Mouse (Mus musculus): ENCODE measurements around the gene Htr6.

DNA sequence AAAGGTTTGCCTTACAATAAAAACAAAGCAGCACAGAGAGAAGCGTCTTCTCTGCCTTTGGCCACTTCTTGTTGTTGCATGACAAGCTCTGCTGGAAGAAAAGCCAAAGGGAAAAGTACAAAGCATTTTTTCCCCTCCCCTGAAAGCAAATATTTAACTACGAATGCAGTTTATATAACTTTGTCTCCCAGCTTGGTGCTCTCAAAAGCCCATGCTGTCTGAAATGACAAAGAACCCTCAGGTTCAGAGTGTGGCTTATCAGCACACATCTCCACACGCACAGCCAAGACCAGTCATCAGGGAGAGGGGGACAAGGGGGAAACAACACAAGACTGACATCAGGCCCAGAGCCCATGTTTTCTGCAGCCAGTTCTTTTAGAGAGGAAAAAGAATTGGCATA, 36.1 kb upstream of the Htr6 start:
- TF ChIP-seq CTCF (IDR thresholded peaks at IDR 0.05; ENCODE audit: borderline replicate concordance, control insufficient read depth, extremely low read depth, insufficient read depth, low read length, poor library complexity) (no peak), POLR2A (IDR thresholded peaks at IDR 0.05; ENCODE audit: control insufficient read depth, extremely low read depth, insufficient read depth, low read length, poor library complexity) (no peak)
